Mouse (Mus musculus) liver, adult 2 months (tissue): ENCODE data around the gene Atp6v0b. TPM values are rescaled to one million over a fixed set of nuclear protein-coding genes. Genes with fewer than 3 reads are reported as not detected.

Source experiments
- DNase-seq: peaks from one replicate; pipeline ENCODE4 v3.0.0-alpha.2; 2011; ENCODE audit warnings: low read depth, low spot score; ENCODE audit errors: extremely low read depth
- H3K27ac ChIP-seq: fragments of 200-500 bp; replicated peaks from 2 replicates; pipeline ENCODE4 v1.5.1; 2012; ENCODE audit warnings: low read depth, mild to moderate bottlenecking, control low read depth, inconsistent platforms, low read length; ENCODE audit not compliant: insufficient read depth
- H3K27me3 ChIP-seq: fragments of 200-500 bp; 2 replicates; pipeline ENCODE4 v1.6.1; 2012; ENCODE audit warnings: mild to moderate bottlenecking, moderate library complexity, low read length, inconsistent platforms; ENCODE audit not compliant: control insufficient read depth, insufficient read depth
- H3K36me3 ChIP-seq: fragments of 200-500 bp; 2 replicates; pipeline ENCODE4 v1.6.1; 2012; ENCODE audit warnings: low read length, inconsistent platforms; ENCODE audit not compliant: control insufficient read depth, insufficient read depth
- H3K4me1 ChIP-seq: fragments of 200-500 bp; 2 replicates; pipeline ENCODE4 v1.6.1; 2011; ENCODE audit warnings: low read length; ENCODE audit not compliant: control insufficient read depth, insufficient read depth
- H3K4me3 ChIP-seq: fragments of 200-500 bp; 2 replicates; pipeline ENCODE4 v1.5.1; 2011; ENCODE audit warnings: low read depth, mild to moderate bottlenecking, control low read depth, low read length, moderate library complexity; ENCODE audit not compliant: insufficient read depth
- H3K79me2 ChIP-seq: fragments of 200-500 bp; 2 replicates; pipeline ENCODE4 v1.6.1; 2012; ENCODE audit warnings: inconsistent platforms, mild to moderate bottlenecking, low read length, moderate library complexity; ENCODE audit not compliant: control insufficient read depth, insufficient read depth
- H3K9ac ChIP-seq: fragments of 200-500 bp; 2 replicates; pipeline ENCODE4 v1.6.1; 2012; ENCODE audit warnings: low read depth, mild to moderate bottlenecking, control low read depth, inconsistent platforms, low read length
- CTCF ChIP-seq: fragments of 200-500 bp; IDR thresholded peaks from 2 replicates; pipeline ENCODE4 v1.5.1; 2011; ENCODE audit warnings: low read depth, low read length, control low read depth
- POLR2A ChIP-seq: fragments of 200-500 bp; IDR thresholded peaks from 2 replicates; pipeline ENCODE4 v1.6.1; 2011; ENCODE audit warnings: low read length, control low read depth; ENCODE audit not compliant: insufficient read depth; ENCODE audit errors: extremely low read depth
- WGBS: fragments of 180-500 bp; shearing (Covaris S2); methylation state at CpG from one replicate; pipeline ENCODE4 v1.1.7; 2018; 5-methylcytosine and 5-hydroxymethylcytosine counted together
- polyA plus RNA-seq: library from polyadenylated mRNA; depleted of rRNA; stranded (reverse); fragments of >200 nt; gene quantifications from 2 replicates; pipeline ENCODE4 v1.2.3, GENCODE M21; 2012; rRNA removed
- total RNA-seq: library from RNA; depleted of rRNA; stranded (reverse); fragments of >200 nt; gene quantifications from 2 replicates; pipeline ENCODE4 v1.2.3, GENCODE M21; 2014; rRNA removed

Atp6v0b gene
- total and polyA plus RNA-seq, 2 experiments = 124 to 244 TPM

GRCm38 (mm10) chr4:117834457-117834844 lies 52.7 kb downstream of the Atp6v0b start, which contains the start of gene Slc6a9:
Gene Slc6a9, plus strand, starts transcription at chr4:117834506.
- Histone ChIP-seq H3K36me3 (no peaks in the 10 kb centered on the region), H3K79me2 (peaks cover 9% of the 10 kb centered on the region; the same call in 1 of the 2 replicates), H3K4me3 (peak within 1 kb of the TSS; percentile 84), H3K9ac (peak within 1 kb of the TSS; percentile 92), H3K4me1 (peaks cover 14% of the 10 kb centered on the region), H3K27ac (peak within 1 kb of the TSS; percentile 92), H3K27me3 (no peaks in the 10 kb centered on the region)
- no peak for DNase-seq
- no peak for TF ChIP-seq CTCF
- TF ChIP-seq POLR2A = no peak
- WGBS = 35% methylated on average over 3 of the region's 3 CpGs

Other genes with a start within 250 kb of the Atp6v0b start
- gene Dmap1, start 205.1 kb downstream of the Atp6v0b start, total RNA-seq = 16.7 and 16.8 TPM in 2 replicates
- gene Dmap1, start 205.1 kb downstream of the Atp6v0b start, polyA plus RNA-seq = 11.3 and 13.3 TPM in 2 replicates
- gene Gm12845, start 162.9 kb downstream of the Atp6v0b start, total RNA-seq = not detected in 2 replicates
- gene Gm12845, start 162.9 kb downstream of the Atp6v0b start, polyA plus RNA-seq = not detected in 2 replicates
- gene Klf17, start 121.7 kb downstream of the Atp6v0b start, total RNA-seq = not detected in 2 replicates
- not detected in 2 replicates for gene Klf17, start 121.7 kb downstream of the Atp6v0b start, polyA plus RNA-seq
- 9.1 and 11.0 TPM in 2 replicates for gene Slc6a9, start 52.8 kb downstream of the Atp6v0b start, total RNA-seq
- gene Slc6a9, start 52.8 kb downstream of the Atp6v0b start, polyA plus RNA-seq = 51.0 and 57.0 TPM in 2 replicates
- gene Ccdc24, start 14.8 kb downstream of the Atp6v0b start, total RNA-seq = not detected in 2 replicates
- 0.51 and 0.54 TPM in 2 replicates for gene Ccdc24, start 14.8 kb downstream of the Atp6v0b start, polyA plus RNA-seq
- 0.18 and 0.34 TPM in 2 replicates for gene B4galt2, start 3.8 kb downstream of the Atp6v0b start, total RNA-seq
- 0.29 and 0.80 TPM in 2 replicates for gene B4galt2, start 3.8 kb downstream of the Atp6v0b start, polyA plus RNA-seq
- gene Dph2, start 4.7 kb upstream of the Atp6v0b start, total RNA-seq = 1.7 and 1.9 TPM in 2 replicates
- gene Dph2, start 4.7 kb upstream of the Atp6v0b start, polyA plus RNA-seq = 6.9 and 10.2 TPM in 2 replicates
- gene Ipo13, start 27.7 kb upstream of the Atp6v0b start, total RNA-seq = 3.5 and 5.2 TPM in 2 replicates
- gene Ipo13, start 27.7 kb upstream of the Atp6v0b start, polyA plus RNA-seq = 16.1 and 23.5 TPM in 2 replicates
- not detected in 2 replicates for gene Artn, start 42.4 kb upstream of the Atp6v0b start, total RNA-seq
- gene Artn, start 42.4 kb upstream of the Atp6v0b start, polyA plus RNA-seq = 0.07 TPM in 1 of 2 replicates, not detected in the other
- 27.9 and 38.3 TPM in 2 replicates for gene St3gal3, start 247.6 kb upstream of the Atp6v0b start, total RNA-seq
- 44.9 and 47.5 TPM in 2 replicates for gene St3gal3, start 247.6 kb upstream of the Atp6v0b start, polyA plus RNA-seq